Mouse (Mus musculus) heart, embryonic 16.5 days (tissue): ENCODE results near the gene Krtap10-4. TPM values are rescaled to one million over a fixed set of nuclear protein-coding genes. Genes with fewer than 3 reads are reported as not detected.
"Not testable (repeated sequence)": the region's sequence is repeated elsewhere in the genome, so short reads cannot be mapped to it uniquely, and the experiment has no call there.

Experiments
- ATAC-seq: fragments of 200-750 bp; cut with Nextera tagmentation; replicated peaks from 2 replicates; pipeline ENCODE4 v1.8.0; 2017; ENCODE audit warnings: moderate number of reproducible peaks; ENCODE audit not compliant: insufficient read depth, low FRiP score; ENCODE audit errors: extremely low read depth
- H3K27ac ChIP-seq: fragments of 300-500 bp; sonication (generic); 2 replicates; pipeline ENCODE4 v1.5.1; 2014; ENCODE audit warnings: mild to moderate bottlenecking, low read length, control low read depth, moderate library complexity
- H3K27me3 ChIP-seq: fragments of 300-500 bp; sonication (generic); 2 replicates; pipeline ENCODE4 v1.6.1; 2014; ENCODE audit warnings: low read length, mixed read lengths; ENCODE audit not compliant: control insufficient read depth, insufficient read depth
- H3K36me3 ChIP-seq: fragments of 300-500 bp; sonication (generic); 2 replicates; pipeline ENCODE4 v1.6.1; 2014; ENCODE audit not compliant: control insufficient read depth, insufficient read depth
- H3K4me1 ChIP-seq: fragments of 300-500 bp; sonication (generic); 2 replicates; pipeline ENCODE4 v1.6.1; 2014; ENCODE audit warnings: low read length, mixed read lengths; ENCODE audit not compliant: control insufficient read depth, insufficient read depth
- H3K4me2 ChIP-seq: fragments of 300-500 bp; sonication (generic); 2 replicates; pipeline ENCODE4 v1.6.1; 2014; ENCODE audit warnings: low read depth, mild to moderate bottlenecking, control low read depth, low read length
- H3K4me3 ChIP-seq: fragments of 300-500 bp; sonication (generic); 2 replicates; pipeline ENCODE4 v1.5.1; 2014; ENCODE audit warnings: mild to moderate bottlenecking, control low read depth, low read length
- H3K9ac ChIP-seq: fragments of 300-500 bp; sonication (generic); 2 replicates; pipeline ENCODE4 v1.6.1; 2014; ENCODE audit warnings: low read length, control low read depth
- H3K9me3 ChIP-seq: fragments of 300-500 bp; sonication (generic); replicated peaks from 2 replicates; pipeline ENCODE4 v1.6.1; 2016; ENCODE audit warnings: low read length; ENCODE audit not compliant: control insufficient read depth
- WGBS: fragments of 180-500 bp; shearing (Covaris S2); extraction: QIAGEN DNeasy Blood & Tissue Kit; methylation state at CpG from one replicate; pipeline ENCODE4 v1.1.7; 2014; 5-methylcytosine and 5-hydroxymethylcytosine counted together
- polyA plus RNA-seq: library from polyadenylated mRNA; unstranded; fragments of >200 nt; fragmentation: Nextera tagmentation; extraction: Ambion mirVana; gene quantifications from 2 replicates; pipeline ENCODE4 v1.2.1, GENCODE M21; 2015

The Krtap10-4 gene
- polyA plus RNA-seq, 1 experiment from 2014 or later = not detected

DNA sequence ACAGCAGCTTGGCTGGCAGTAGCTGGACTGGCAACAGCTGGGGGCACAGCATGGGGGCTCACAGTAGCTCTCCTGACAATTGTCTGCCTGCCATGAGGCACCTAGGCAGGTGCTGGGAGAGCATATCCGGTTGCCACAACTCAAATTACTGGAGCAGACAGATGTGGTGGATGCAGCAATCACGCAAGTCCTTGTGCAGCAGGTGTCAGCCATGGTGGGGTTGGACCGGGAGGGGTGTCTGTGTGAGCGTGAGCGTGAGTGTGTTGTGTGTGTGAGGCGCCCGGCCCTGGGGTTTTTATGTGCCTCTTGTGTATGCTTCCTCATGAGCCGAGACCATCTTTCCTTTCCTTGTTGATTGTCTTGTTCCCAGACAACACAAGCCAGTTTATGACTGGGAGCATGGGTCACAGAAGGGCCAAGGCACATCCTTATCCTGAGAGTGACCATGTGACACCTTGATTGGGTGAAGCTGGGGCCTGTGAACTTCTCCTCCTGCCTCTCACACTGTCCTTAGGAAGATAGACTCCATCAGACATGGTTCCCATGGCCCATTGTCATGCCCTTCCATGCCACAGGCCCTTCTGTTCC is 27.9 kb downstream of the Krtap10-4 start, which contains the start of gene Gm19668:
Gm19668 (minus strand) TSS at position 213 of the 588 bp plus-strand sequence.
- H3K27ac ChIP-seq = peak within 1 kb of the TSS; percentile 17
- no peaks in the 10 kb centered on the region for H3K9me3 ChIP-seq
- WGBS = 65% methylated on average over 8 of the region's 8 CpGs
- no peaks in the 10 kb centered on the region for H3K36me3 ChIP-seq
- no peak for ATAC-seq
- no peak within 1 kb of the TSS for H3K4me3 ChIP-seq
- no peaks in the 10 kb centered on the region for H3K27me3 ChIP-seq
- no peak within 1 kb of the TSS for H3K9ac ChIP-seq
- H3K4me2 ChIP-seq = no peak within 1 kb of the TSS
- peaks cover 6% of the 10 kb centered on the region for H3K4me1 ChIP-seq

DNA sequence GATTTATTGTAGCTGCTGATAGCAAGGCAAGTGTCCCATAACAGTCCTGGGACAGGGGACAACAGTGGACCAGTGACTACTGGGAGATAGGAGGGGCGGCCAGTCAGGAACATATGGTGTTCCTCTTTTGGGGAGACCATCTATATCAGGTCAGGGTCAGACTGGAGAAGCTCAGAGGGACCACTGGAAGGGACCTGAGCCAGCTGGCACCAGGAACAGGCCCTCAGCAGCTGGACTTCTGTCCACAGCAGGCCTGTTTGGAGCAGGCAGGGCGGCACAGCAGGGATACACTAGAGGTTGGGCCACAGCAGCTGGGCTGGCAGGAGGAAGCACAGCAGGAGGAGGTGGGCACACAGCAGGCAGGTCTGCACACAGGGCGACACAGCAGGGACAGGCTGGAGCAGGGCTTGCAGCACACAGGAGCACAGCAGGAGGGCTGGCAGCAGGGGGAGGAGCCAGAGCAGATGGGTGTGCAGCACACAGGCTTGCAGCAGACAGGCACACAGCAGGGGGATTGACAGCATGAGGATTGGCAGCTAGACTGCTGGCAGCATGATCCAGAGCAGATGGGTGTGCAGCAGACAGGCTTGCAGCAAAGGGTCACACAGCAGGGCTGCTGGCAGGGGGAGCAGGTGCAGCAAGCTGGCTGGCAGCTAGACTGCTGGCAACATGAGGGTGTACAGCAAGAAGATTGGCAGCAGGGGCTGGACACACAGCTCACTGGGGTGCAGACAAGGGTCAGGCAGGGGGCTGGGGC is 28.6 kb downstream of the Krtap10-4 start:
- H3K27me3 ChIP-seq, H3K9ac ChIP-seq, H3K4me3 ChIP-seq, H3K36me3 ChIP-seq, H3K4me1 ChIP-seq, ATAC-seq, H3K9me3 ChIP-seq, H3K4me2 ChIP-seq: not testable (repeated sequence)
- WGBS = 30% methylated on average over 3 of the region's 3 CpGs
- peak overlapping the region; percentile 17 for H3K27ac ChIP-seq

DNA sequence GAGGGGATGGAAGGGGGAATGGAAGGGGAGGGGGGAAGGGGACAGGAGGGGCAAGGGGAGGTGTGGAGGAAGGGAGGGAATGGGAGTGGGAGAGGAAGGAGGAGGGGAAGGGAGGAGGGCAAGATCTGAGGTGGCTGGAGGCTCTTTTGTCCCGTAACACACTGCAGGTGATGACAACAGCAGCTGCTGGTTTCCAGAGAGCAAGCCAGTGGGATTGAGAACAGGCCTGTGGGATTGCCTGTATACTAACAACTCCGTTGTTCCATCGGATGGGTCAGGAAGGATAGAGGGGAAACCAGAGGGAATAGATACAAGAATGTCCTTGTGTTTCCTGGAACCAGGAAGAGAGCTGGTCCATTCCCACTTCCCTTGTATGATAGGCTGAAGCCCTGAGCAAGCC is 29.2 kb downstream of the Krtap10-4 start:
- Histone ChIP-seq H3K9me3 (no peaks in the 10 kb centered on the region), H3K27ac (peak overlapping the region; percentile 17), H3K27me3 (no peaks in the 10 kb centered on the region), H3K4me3 (no peak overlapping the region), H3K4me1 (peaks cover 6% of the 10 kb centered on the region), H3K9ac (no peak overlapping the region), H3K36me3 (no peaks in the 10 kb centered on the region), H3K4me2 (no peak overlapping the region)
- ATAC-seq = peak; percentile 56; the same call in 1 of the 2 replicates
- 6% methylated on average over 3 of the region's 3 CpGs for WGBS

DNA sequence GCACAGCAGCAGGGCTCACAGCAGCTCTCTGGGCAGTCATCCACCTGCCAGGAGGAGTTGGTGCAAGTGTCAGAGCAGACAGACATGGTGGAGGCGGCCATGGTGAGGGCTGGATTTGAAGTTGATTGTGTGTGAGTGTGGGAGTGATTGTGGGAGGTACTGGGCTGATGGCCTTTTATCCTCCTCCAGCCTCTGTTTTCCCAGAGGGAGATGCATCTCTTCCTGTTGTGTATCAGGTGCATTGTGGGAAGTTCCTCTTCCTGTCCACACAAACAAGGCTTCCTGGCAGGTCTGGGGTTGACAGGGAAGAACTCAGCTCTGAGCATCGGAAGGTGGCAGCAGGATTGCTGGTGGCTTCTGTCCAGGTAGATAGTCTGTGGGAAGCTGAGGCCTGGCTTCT is 31.9 kb downstream of the Krtap10-4 start, which contains the start of gene Gm9639:
Gm9639 (minus strand) TSS at position 101 of the 400 bp plus-strand sequence.
- WGBS = 51% methylated on average over 2 of the region's 2 CpGs
- Histone ChIP-seq H3K9me3 (no peaks in the 10 kb centered on the region), H3K27ac (no peak within 1 kb of the TSS), H3K4me2 (no peak within 1 kb of the TSS), H3K4me3 (no peak within 1 kb of the TSS), H3K4me1 (peaks cover 6% of the 10 kb centered on the region), H3K36me3 (no peaks in the 10 kb centered on the region), H3K9ac (no peak within 1 kb of the TSS), H3K27me3 (no peaks in the 10 kb centered on the region)
- no peak for ATAC-seq

DNA sequence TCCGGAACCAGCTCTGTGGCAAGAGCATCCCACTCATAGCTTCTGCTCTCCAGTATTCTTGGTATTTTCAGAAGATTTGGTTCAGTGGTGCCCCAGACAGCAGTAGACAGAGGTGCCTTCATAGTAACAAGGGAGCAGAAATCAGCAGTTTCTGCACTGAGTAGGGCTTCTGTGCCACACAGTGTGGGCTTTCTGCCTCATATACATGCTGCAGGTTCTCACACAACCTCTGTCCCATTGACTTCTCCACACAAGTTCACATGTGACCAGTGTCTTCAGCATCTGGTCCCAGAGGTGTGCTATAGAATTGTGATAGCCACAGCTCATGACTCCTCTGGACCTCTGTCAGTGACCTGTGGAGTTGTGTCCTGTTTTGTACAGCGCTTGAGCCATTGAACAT is 38.3 kb downstream of the Krtap10-4 start:
- 81% methylated on average over 2 of the region's 2 CpGs for WGBS
- Histone ChIP-seq H3K36me3 (no peaks in the 10 kb centered on the region), H3K27ac (no peak overlapping the region), H3K4me1 (no peaks in the 10 kb centered on the region), H3K9me3 (no peaks in the 10 kb centered on the region), H3K27me3 (no peaks in the 10 kb centered on the region), H3K4me2 (no peak overlapping the region), H3K9ac (no peak overlapping the region), H3K4me3 (no peak overlapping the region)
- no peak for ATAC-seq

DNA sequence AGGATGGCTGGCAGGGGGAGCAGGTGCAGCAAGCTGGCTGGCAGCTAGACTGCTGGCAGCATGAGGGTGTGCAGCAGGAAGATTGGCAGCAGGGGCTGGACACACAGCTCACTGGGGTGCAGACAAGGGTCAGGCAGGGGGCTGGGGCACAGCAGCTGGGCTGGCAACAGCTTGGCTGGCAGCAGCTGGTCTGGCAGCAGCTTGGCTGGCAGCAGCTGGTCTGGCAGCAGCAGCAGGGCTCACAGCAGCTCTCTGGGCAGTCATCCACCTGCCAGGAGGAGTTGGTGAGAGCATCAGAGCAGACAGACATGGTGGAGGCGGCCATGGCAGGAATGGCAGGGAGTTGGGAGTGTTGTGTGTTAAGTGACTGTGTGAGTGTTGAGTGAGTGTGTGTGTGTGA is 39.0 kb downstream of the Krtap10-4 start, which contains the start of gene Gm7137:
Gm7137 (minus strand) TSS at position 325 of the 400 bp plus-strand sequence.
- H3K9me3 ChIP-seq, H3K4me1 ChIP-seq, H3K27ac ChIP-seq, ATAC-seq, H3K27me3 ChIP-seq, H3K4me2 ChIP-seq, H3K36me3 ChIP-seq, H3K9ac ChIP-seq, H3K4me3 ChIP-seq: not testable (repeated sequence)
- no CpG with 5 or more reads among the region's 1 CpGs for WGBS

DNA sequence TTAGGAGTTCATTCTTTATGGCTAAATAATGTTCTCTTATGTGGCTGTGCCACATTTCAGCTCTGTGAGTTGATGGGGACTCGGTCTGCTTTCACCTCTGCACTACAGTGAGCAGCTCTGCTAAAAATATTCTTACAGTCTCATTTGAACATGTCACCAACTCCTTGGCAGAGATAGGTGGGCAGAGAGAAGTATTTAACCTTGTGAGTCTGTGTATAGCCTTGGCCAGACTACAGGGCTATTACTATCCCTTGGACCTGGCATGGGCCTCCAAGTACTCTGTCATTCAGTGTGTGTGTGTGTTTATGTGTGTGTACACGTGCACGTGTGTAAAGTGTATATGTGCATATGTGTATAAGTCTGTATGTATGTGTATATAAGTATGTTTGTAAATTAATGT is 43.5 kb downstream of the Krtap10-4 start:
- not testable (repeated sequence) for H3K9me3 ChIP-seq, H3K4me1 ChIP-seq, H3K9ac ChIP-seq, H3K27ac ChIP-seq, H3K27me3 ChIP-seq, H3K36me3 ChIP-seq, H3K4me3 ChIP-seq, H3K4me2 ChIP-seq
- 45% methylated on average over 1 of the region's 3 CpGs for WGBS
- peak; percentile 73 for ATAC-seq

DNA sequence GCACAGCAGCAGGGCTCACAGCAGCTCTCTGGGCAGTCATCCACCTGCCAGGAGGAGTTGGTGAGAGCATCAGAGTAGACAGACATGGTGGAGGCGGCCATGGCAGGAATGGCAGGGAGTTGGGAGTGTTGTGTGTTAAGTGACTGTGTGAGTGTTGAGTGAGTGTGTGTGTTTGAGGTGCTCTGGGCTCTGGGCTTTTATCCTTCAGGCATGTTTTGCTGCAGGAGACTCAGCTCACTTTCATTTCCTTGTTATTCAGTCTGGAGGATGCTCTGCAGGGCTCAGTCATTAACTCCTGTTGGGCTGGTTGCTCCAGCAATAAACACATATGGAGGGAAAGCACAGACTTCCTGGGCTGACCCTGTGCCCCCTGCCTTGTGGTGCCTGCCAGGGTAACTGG is 44.5 kb downstream of the Krtap10-4 start, which contains the start of gene Gm3250:
Gm3250 (minus strand) TSS at position 101 of the 400 bp plus-strand sequence.
- H3K9me3 ChIP-seq, H3K4me1 ChIP-seq, H3K4me2 ChIP-seq, H3K27ac ChIP-seq, ATAC-seq, H3K36me3 ChIP-seq, H3K27me3 ChIP-seq, H3K4me3 ChIP-seq, H3K9ac ChIP-seq: not testable (repeated sequence)
- WGBS = 50% methylated on average over 1 of the region's 1 CpGs

DNA sequence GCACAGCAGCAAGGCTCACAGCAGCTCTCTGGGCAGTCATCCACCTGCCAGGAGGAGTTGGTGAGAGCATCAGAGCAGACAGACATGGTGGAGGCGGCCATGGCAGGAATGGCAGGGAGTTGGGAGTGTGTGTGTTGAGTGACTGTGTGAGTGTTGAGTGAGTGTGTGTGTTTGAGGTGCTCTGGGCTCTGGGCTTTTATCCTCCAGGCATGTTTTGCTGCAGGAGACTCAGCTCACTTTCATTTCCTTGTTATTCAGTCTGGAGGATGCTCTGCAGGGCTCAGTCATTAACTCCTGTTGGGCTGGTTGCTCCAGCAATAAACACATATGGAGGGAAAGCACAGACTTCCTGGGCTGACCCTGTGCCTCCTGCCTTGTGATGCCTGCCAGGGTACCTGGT is 50.1 kb downstream of the Krtap10-4 start, which contains the start of gene Gm7138:
Gm7138 (minus strand) TSS at position 101 of the 400 bp plus-strand sequence.
- not testable (repeated sequence) for H3K9me3 ChIP-seq, ATAC-seq, H3K27ac ChIP-seq, H3K27me3 ChIP-seq, H3K4me2 ChIP-seq, H3K9ac ChIP-seq, H3K4me1 ChIP-seq, H3K4me3 ChIP-seq, H3K36me3 ChIP-seq
- 17% methylated on average over 1 of the region's 1 CpGs for WGBS
